8 mouse cellular contexts compared by ENCODE assay signal in genomic region chr13:94709691-94710573, GRCm38 (mm10).
A peak's percentile ranks its signal among the peaks of the same experiment; 100 is the strongest.
DNase-seq lines count a peak whose midpoint lies in the region; ATAC-seq and TF ChIP-seq lines count a peak whose summit lies in the region.

No protein-coding gene starts in this region.

- TF ChIP-seq CTCF in heart, postnatal 0 days (IDR thresholded peaks at IDR 0.05; ENCODE audit: low read depth) = peak; percentile 41

- no peak overlapping the region for H3K9ac ChIP-seq in heart, postnatal 0 days (replicated peaks; ENCODE audit: low read depth, low read length)
- no peak overlapping the region for H3K9ac ChIP-seq in midbrain, embryonic 12.5 days (replicated peaks)

- TF ChIP-seq EP300 in heart, postnatal 0 days (IDR thresholded peaks at IDR 0.05; ENCODE audit: low read depth) = no peak

- 1% methylated on average over 50 of the region's 50 CpGs for WGBS in heart, postnatal 0 days
- WGBS in limb, embryonic 10.5 days = under 1% methylated on average over 50 of the region's 50 CpGs
- 1% methylated on average over 48 of the region's 50 CpGs for WGBS in midbrain, embryonic 12.5 days

- no peaks in the 10 kb centered on the region for H3K9me3 ChIP-seq in heart, postnatal 0 days (replicated peaks; ENCODE audit: control insufficient read depth, low read length)
- H3K9me3 ChIP-seq in limb, embryonic 10.5 days (replicated peaks) = no peaks in the 10 kb centered on the region
- H3K9me3 ChIP-seq in midbrain, embryonic 12.5 days = no peaks in the 10 kb centered on the region

- H3K27me3 ChIP-seq in heart, postnatal 0 days (ENCODE audit: control insufficient read depth, insufficient read depth, low read length) = peaks cover 92% of the 10 kb centered on the region
- H3K27me3 ChIP-seq in limb, embryonic 10.5 days (ENCODE audit: low read depth, poor library complexity, severe bottlenecking) = peaks cover 100% of the 10 kb centered on the region
- peaks cover 90% of the 10 kb centered on the region for H3K27me3 ChIP-seq in midbrain, embryonic 12.5 days

- peak; percentile 85 for ATAC-seq in heart, postnatal 0 days (ENCODE audit: insufficient read depth, low read depth)
- ATAC-seq in midbrain, embryonic 12.5 days (ENCODE audit: low FRiP score, low read depth) = peak; percentile 39

- H3K4me3 ChIP-seq in heart, postnatal 0 days (ENCODE audit: low read depth, low read length) = peak overlapping the region; percentile 49
- peak overlapping the region; percentile 44 for H3K4me3 ChIP-seq in limb, embryonic 10.5 days
- H3K4me3 ChIP-seq in midbrain, embryonic 12.5 days = peak overlapping the region; percentile 21

- peaks cover 7% of the 10 kb centered on the region; the same call in 1 of the 2 replicates for H3K4me1 ChIP-seq in heart, postnatal 0 days (ENCODE audit: control insufficient read depth, insufficient read depth)
- H3K4me1 ChIP-seq in limb, embryonic 10.5 days = peaks cover 41% of the 10 kb centered on the region
- peaks cover 35% of the 10 kb centered on the region for H3K4me1 ChIP-seq in midbrain, embryonic 12.5 days

- no peaks in the 10 kb centered on the region for H3K36me3 ChIP-seq in heart, postnatal 0 days (replicated peaks; ENCODE audit: control insufficient read depth, insufficient read depth, low read length)
- no peaks in the 10 kb centered on the region for H3K36me3 ChIP-seq in limb, embryonic 10.5 days
- no peaks in the 10 kb centered on the region for H3K36me3 ChIP-seq in midbrain, embryonic 12.5 days

- H3K27ac ChIP-seq in heart, postnatal 0 days (ENCODE audit: low read depth) = no peak overlapping the region
- H3K27ac ChIP-seq in limb, embryonic 10.5 days = peak overlapping the region; percentile 61
- no peak overlapping the region for H3K27ac ChIP-seq in midbrain, embryonic 12.5 days (replicated peaks)

- H3K4me2 ChIP-seq in heart, postnatal 0 days (ENCODE audit: low read depth, low read length) = peak overlapping the region; percentile 79
- H3K4me2 ChIP-seq in midbrain, embryonic 12.5 days (replicated peaks) = peak overlapping the region; percentile 36

- peak; percentile 32 to 41 for DNase-seq in layer of hippocampus, postnatal 10 days (ENCODE audit: low spot score in 2 of 2)
- no peak for DNase-seq in layer of hippocampus, postnatal 25 days (ENCODE audit: extremely low spot score in 1 of 2, low spot score in 1 of 2)
- peak; percentile 80 for DNase-seq in embryo, embryonic 11 days
- DNase-seq in heart, postnatal 0 days (ENCODE audit: low spot score) = peak; percentile 24
- peak; percentile 80 for DNase-seq in limb, embryonic 10.5 days (ENCODE audit: low spot score)
- no peak for DNase-seq in thymus, postnatal 14 days
- DNase-seq in frontal cortex, postnatal 14 days (ENCODE audit: low spot score in 2 of 2) = no peak

Comparison
In these comparisons a context has a peak if more than half of its experiments do, and no peak if none do; other contexts are left out.
1. DNase-seq: peak in layer of hippocampus, postnatal 10 days (2 of 2), embryo, embryonic 11 days (single experiment), heart, postnatal 0 days (single experiment) and limb, embryonic 10.5 days (single experiment); none in layer of hippocampus, postnatal 25 days (0 of 2), thymus, postnatal 14 days (single experiment) and frontal cortex, postnatal 14 days (0 of 2).
2. Peak in every context shown above with its lines, with median percentiles within 50 percentile points of each other: H3K4me3 ChIP-seq.